Mouse (Mus musculus): ENCODE data around the gene Thnsl2. TPM values are rescaled to one million over a fixed set of nuclear protein-coding genes. Genes with fewer than 3 reads are reported as not detected.
A peak's percentile ranks its signal among the peaks of the same experiment; 100 is the strongest.

Gene Thnsl2
- 5.6 and 5.9 TPM in 2 replicates for polyA plus RNA-seq (2012; rRNA removed)
- polyA plus RNA-seq (2014; fragmentation: Nextera tagmentation; extraction: Ambion mirVana): 8.6 and 9.1 TPM in 2 replicates

GRCm38 (mm10) chr6:71143894-71144455 is at the start of gene Thnsl2:
Gene Thnsl2, minus strand, starts transcription at chr6:71144439.
- peak; percentile 91 for ATAC-seq (ENCODE audit: low FRiP score, low read depth)
- peak within 1 kb of the TSS; percentile 83 for H3K9ac ChIP-seq (ENCODE audit: low read depth, low read length, severe bottlenecking)
- peaks cover 2% of the 10 kb centered on the region; the same call in 1 of the 2 replicates for H3K4me1 ChIP-seq (ENCODE audit: control insufficient read depth, insufficient read depth, low read length)
- H3K9me3 ChIP-seq (ENCODE audit: control insufficient read depth, low read length): no peaks in the 10 kb centered on the region
- under 1% methylated on average over 32 of the region's 32 CpGs for WGBS
- TF ChIP-seq POLR2A (IDR thresholded peaks at IDR 0.05; ENCODE audit: borderline replicate concordance, extremely low read depth, insufficient read depth, insufficient read length): peak; percentile 47; the same call in 1 of the 2 replicates
- no peaks in the 10 kb centered on the region for H3K36me3 ChIP-seq (ENCODE audit: control insufficient read depth, insufficient read depth, low read length)
- no peaks in the 10 kb centered on the region for H3K27me3 ChIP-seq (ENCODE audit: control insufficient read depth, insufficient read depth, low read length)
- H3K4me2 ChIP-seq (replicated peaks; ENCODE audit: low read depth, low read length, severe bottlenecking): peak within 1 kb of the TSS; percentile 82
- peak within 1 kb of the TSS; percentile 61 for H3K4me3 ChIP-seq (replicated peaks; ENCODE audit: low read length)
- DNase-seq (ENCODE audit: low spot score): peak; percentile 80
- peak within 1 kb of the TSS; percentile 74 for H3K27ac ChIP-seq (replicated peaks; ENCODE audit: low read depth, low read length)

- Histone ChIP-seq H3K9ac (ENCODE audit: low read depth, low read length, severe bottlenecking) (no peak overlapping the region), H3K27ac (replicated peaks; ENCODE audit: low read depth, low read length) (no peak overlapping the region)
These were observed 49.0 kb upstream of the Thnsl2 start for GRCm38 (mm10) chr6:71193151-71193740.

GRCm38 (mm10) chr6:71190501-71190900 is 46.3 kb upstream of the Thnsl2 start:
- WGBS: 64% methylated on average over 2 of the region's 2 CpGs

More at GRCm38 (mm10) chr6:71193151-71193740, 49.0 kb upstream of the Thnsl2 start:
- no peaks in the 10 kb centered on the region for H3K4me1 ChIP-seq (ENCODE audit: control insufficient read depth, insufficient read depth, low read length)
- 0 out of 2 replicates have a peak, but pooled peaks cover 4% of the 10 kb centered on the region for H3K9me3 ChIP-seq (ENCODE audit: control insufficient read depth, low read length)
- H3K27me3 ChIP-seq (ENCODE audit: control insufficient read depth, insufficient read depth, low read length): no peaks in the 10 kb centered on the region
- TF ChIP-seq POLR2A (IDR thresholded peaks at IDR 0.05; ENCODE audit: borderline replicate concordance, extremely low read depth, insufficient read depth, insufficient read length): no peak
- DNase-seq (ENCODE audit: low spot score) (no peak), ATAC-seq (ENCODE audit: low FRiP score, low read depth) (no peak)
- 76% methylated on average over 6 of the region's 6 CpGs for WGBS
- no peaks in the 10 kb centered on the region for H3K36me3 ChIP-seq (ENCODE audit: control insufficient read depth, insufficient read depth, low read length)
- no peak overlapping the region for H3K4me2 ChIP-seq (replicated peaks; ENCODE audit: low read depth, low read length, severe bottlenecking)
- H3K4me3 ChIP-seq (replicated peaks; ENCODE audit: low read length): no peak overlapping the region

GRCm38 (mm10) chr6:71189578-71189977 is 45.3 kb upstream of the Thnsl2 start:
- Histone ChIP-seq H3K36me3 (ENCODE audit: control insufficient read depth, insufficient read depth, low read length) (no peaks in the 10 kb centered on the region), H3K4me2 (replicated peaks; ENCODE audit: low read depth, low read length, severe bottlenecking) (no peak overlapping the region), H3K9ac (ENCODE audit: low read depth, low read length, severe bottlenecking) (no peak overlapping the region), H3K9me3 (ENCODE audit: control insufficient read depth, low read length) (0 out of 2 replicates have a peak, but pooled peaks cover 4% of the 10 kb centered on the region), H3K4me3 (replicated peaks; ENCODE audit: low read length) (no peak overlapping the region), H3K4me1 (ENCODE audit: control insufficient read depth, insufficient read depth, low read length) (no peaks in the 10 kb centered on the region), H3K27ac (replicated peaks; ENCODE audit: low read depth, low read length) (no peak overlapping the region), H3K27me3 (ENCODE audit: control insufficient read depth, insufficient read depth, low read length) (no peaks in the 10 kb centered on the region)
- no peak for TF ChIP-seq POLR2A (IDR thresholded peaks at IDR 0.05; ENCODE audit: borderline replicate concordance, extremely low read depth, insufficient read depth, insufficient read length)
- ATAC-seq (ENCODE audit: low FRiP score, low read depth) (no peak), DNase-seq (ENCODE audit: low spot score) (no peak)
- whole genome bisulfite sequencing: 22% methylated on average over 1 of the region's 1 CpGs

More at GRCm38 (mm10) chr6:71190501-71190900, 46.3 kb upstream of the Thnsl2 start:
- no peaks in the 10 kb centered on the region for H3K27me3 ChIP-seq (ENCODE audit: control insufficient read depth, insufficient read depth, low read length)
- no peak overlapping the region for H3K9ac ChIP-seq (ENCODE audit: low read depth, low read length, severe bottlenecking)
- H3K4me3 ChIP-seq (replicated peaks; ENCODE audit: low read length): no peak overlapping the region
- H3K36me3 ChIP-seq (ENCODE audit: control insufficient read depth, insufficient read depth, low read length): no peaks in the 10 kb centered on the region
- DNase-seq (ENCODE audit: low spot score) (no peak), ATAC-seq (ENCODE audit: low FRiP score, low read depth) (no peak)
- 0 out of 2 replicates have a peak, but pooled peaks cover 4% of the 10 kb centered on the region for H3K9me3 ChIP-seq (ENCODE audit: control insufficient read depth, low read length)
- H3K4me1 ChIP-seq (ENCODE audit: control insufficient read depth, insufficient read depth, low read length): no peaks in the 10 kb centered on the region
- no peak overlapping the region for H3K27ac ChIP-seq (replicated peaks; ENCODE audit: low read depth, low read length)
- TF ChIP-seq POLR2A (IDR thresholded peaks at IDR 0.05; ENCODE audit: borderline replicate concordance, extremely low read depth, insufficient read depth, insufficient read length): no peak
- no peak overlapping the region for H3K4me2 ChIP-seq (replicated peaks; ENCODE audit: low read depth, low read length, severe bottlenecking)

- TF ChIP-seq POLR2A (IDR thresholded peaks at IDR 0.05; ENCODE audit: borderline replicate concordance, extremely low read depth, insufficient read depth, insufficient read length): no peak
- 75% methylated on average over 7 of the region's 7 CpGs for WGBS
- no peak for DNase-seq (ENCODE audit: low spot score)
- Histone ChIP-seq H3K9ac (ENCODE audit: low read depth, low read length, severe bottlenecking) (no peak overlapping the region), H3K36me3 (ENCODE audit: control insufficient read depth, insufficient read depth, low read length) (no peaks in the 10 kb centered on the region), H3K9me3 (ENCODE audit: control insufficient read depth, low read length) (no peaks in the 10 kb centered on the region), H3K4me2 (replicated peaks; ENCODE audit: low read depth, low read length, severe bottlenecking) (no peak overlapping the region), H3K4me1 (ENCODE audit: control insufficient read depth, insufficient read depth, low read length) (no peaks in the 10 kb centered on the region), H3K4me3 (replicated peaks; ENCODE audit: low read length) (no peak overlapping the region), H3K27me3 (ENCODE audit: control insufficient read depth, insufficient read depth, low read length) (no peaks in the 10 kb centered on the region), H3K27ac (replicated peaks; ENCODE audit: low read depth, low read length) (no peak overlapping the region)
- ATAC-seq (ENCODE audit: low FRiP score, low read depth): no peak
These were observed 40.8 kb upstream of the Thnsl2 start for GRCm38 (mm10) chr6:71184941-71185604.
